Comparison of ENCODE assay signal across 8 mouse cellular contexts in genomic region chr8:86746511-86746910, GRCm38 (mm10). TPM values are rescaled to one million over a fixed set of nuclear protein-coding genes. Genes with fewer than 3 reads are reported as not detected.
DNase-seq lines count a peak whose midpoint lies in the region; ATAC-seq and TF ChIP-seq lines count a peak whose summit lies in the region.

No protein-coding gene starts in this region.

- no peaks in the 10 kb centered on the region for H3K36me3 ChIP-seq in lung, embryonic 15.5 days
- H3K36me3 ChIP-seq in forebrain, postnatal 0 days (ENCODE audit: insufficient read depth) = no peaks in the 10 kb centered on the region
- no peaks in the 10 kb centered on the region for H3K36me3 ChIP-seq in midbrain, embryonic 12.5 days

- H3K4me3 ChIP-seq in lung, embryonic 15.5 days = peak overlapping the region; percentile 71
- peak overlapping the region; percentile 93 for H3K4me3 ChIP-seq in brown adipose tissue, adult 24 weeks (ENCODE audit: insufficient read depth, low read depth, low read length)
- H3K4me3 ChIP-seq in forebrain, postnatal 0 days (ENCODE audit: low read depth, low read length) = peak overlapping the region; percentile 97
- peak overlapping the region; percentile 96 for H3K4me3 ChIP-seq in midbrain, embryonic 12.5 days

- peaks cover 31% of the 10 kb centered on the region for H3K4me1 ChIP-seq in lung, embryonic 15.5 days
- peaks cover 12% of the 10 kb centered on the region for H3K4me1 ChIP-seq in brown adipose tissue, adult 24 weeks (ENCODE audit: control insufficient read depth, insufficient read depth, insufficient read length, low read length)
- H3K4me1 ChIP-seq in forebrain, postnatal 0 days (ENCODE audit: insufficient read depth) = peaks cover 16% of the 10 kb centered on the region
- H3K4me1 ChIP-seq in midbrain, embryonic 12.5 days = peaks cover 28% of the 10 kb centered on the region

- ATAC-seq in lung, embryonic 15.5 days (ENCODE audit: borderline replicate concordance, extremely low read depth, low FRiP score, low TSS enrichment) = no peak
- no peak for ATAC-seq in forebrain, postnatal 0 days
- no peak for ATAC-seq in midbrain, embryonic 12.5 days (ENCODE audit: low FRiP score, low read depth)

- DNase-seq in lung, postnatal 25 days (ENCODE audit: low spot score) = no peak
- DNase-seq in forebrain, postnatal 0 days = no peak
- DNase-seq in kidney, postnatal 14 days = peak; percentile 32
- no peak for DNase-seq in layer of hippocampus, postnatal 25 days (ENCODE audit: extremely low spot score in 1 of 2, low spot score in 1 of 2)
- no peak for DNase-seq in gastrocnemius, postnatal 4 days (ENCODE audit: low spot score in 2 of 2)

- no peaks in the 10 kb centered on the region for H3K9me3 ChIP-seq in lung, embryonic 15.5 days
- H3K9me3 ChIP-seq in forebrain, postnatal 0 days (ENCODE audit: low read length) = no peaks in the 10 kb centered on the region
- H3K9me3 ChIP-seq in midbrain, embryonic 12.5 days = no peaks in the 10 kb centered on the region

- H3K9ac ChIP-seq in lung, embryonic 15.5 days = peak overlapping the region; percentile 94
- peak overlapping the region; percentile 95 for H3K9ac ChIP-seq in forebrain, postnatal 0 days
- H3K9ac ChIP-seq in midbrain, embryonic 12.5 days (replicated peaks) = peak overlapping the region; percentile 99

- H3K4me2 ChIP-seq in lung, embryonic 15.5 days = peak overlapping the region; percentile 72
- H3K4me2 ChIP-seq in forebrain, postnatal 0 days (ENCODE audit: low read depth) = peak overlapping the region; percentile 77
- H3K4me2 ChIP-seq in midbrain, embryonic 12.5 days (replicated peaks) = peak overlapping the region; percentile 84

- H3K27ac ChIP-seq in lung, embryonic 15.5 days = peak overlapping the region; percentile 93
- H3K27ac ChIP-seq in brown adipose tissue, adult 24 weeks (replicated peaks; ENCODE audit: low read depth, low read length) = peak overlapping the region; percentile 92
- H3K27ac ChIP-seq in forebrain, postnatal 0 days (ENCODE audit: low read depth, low read length) = peak overlapping the region; percentile 96
- H3K27ac ChIP-seq in midbrain, embryonic 12.5 days (replicated peaks) = peak overlapping the region; percentile 98; the same call in 1 of the 2 replicates

- under 1% methylated on average over 11 of the region's 11 CpGs for WGBS in lung, embryonic 15.5 days
- WGBS in forebrain, postnatal 0 days = 4% methylated on average over 11 of the region's 11 CpGs
- WGBS in midbrain, embryonic 12.5 days = under 1% methylated on average over 11 of the region's 11 CpGs

- no peak for TF ChIP-seq CTCF in forebrain, postnatal 0 days (IDR thresholded peaks at IDR 0.05; ENCODE audit: low read depth)

- no peaks in the 10 kb centered on the region for H3K27me3 ChIP-seq in lung, embryonic 15.5 days
- no peaks in the 10 kb centered on the region for H3K27me3 ChIP-seq in forebrain, postnatal 0 days (ENCODE audit: insufficient read depth, low read length)
- H3K27me3 ChIP-seq in midbrain, embryonic 12.5 days = no peaks in the 10 kb centered on the region

RNA-seq across cellular contexts. Expression of gene Siah1a, which starts 0.8 kb away (rescaled TPM):
- 49.9 and 50.8 TPM in 2 replicates for polyA plus RNA-seq in lung, embryonic 15.5 days (2015; fragmentation: Nextera tagmentation; extraction: Ambion mirVana)
- 12.1 and 14.6 TPM in 2 replicates for polyA plus RNA-seq in brown adipose tissue, adult 24 weeks (2012; ENCODE audit: insufficient read depth, insufficient read length, missing spikeins)
- total RNA-seq in forebrain, postnatal 0 days (2014; rRNA removed) = 91.9 and 101 TPM in 2 replicates
- 87.3 and 88.6 TPM in 2 replicates for polyA plus RNA-seq in forebrain, postnatal 0 days (2015; fragmentation: Nextera tagmentation; extraction: Ambion mirVana)
- polyA plus RNA-seq in midbrain, embryonic 12.5 days (2016; fragmentation: Nextera tagmentation; extraction: Ambion mirVana) = 89.8 and 95.7 TPM in 2 replicates
- 10 to 100 TPM; 31.5 to 35.7 TPM for total RNA-seq in layer of hippocampus, postnatal 25 days (2021)
- 10 to 100 TPM; 21.4 to 26.0 TPM for total RNA-seq in gastrocnemius, postnatal 4 days (2021)

RNA-seq across cellular contexts. Expression of gene Gm10638, which starts 1.0 kb away (rescaled TPM):
- 4.0 and 5.0 TPM in 2 replicates for polyA plus RNA-seq in lung, embryonic 15.5 days (2015; fragmentation: Nextera tagmentation; extraction: Ambion mirVana)
- polyA plus RNA-seq in brown adipose tissue, adult 24 weeks (2012; ENCODE audit: insufficient read depth, insufficient read length, missing spikeins) = 1.7 and 2.3 TPM in 2 replicates
- total RNA-seq in forebrain, postnatal 0 days (2014; rRNA removed) = 0.43 and 1.5 TPM in 2 replicates
- 8.2 and 8.9 TPM in 2 replicates for polyA plus RNA-seq in forebrain, postnatal 0 days (2015; fragmentation: Nextera tagmentation; extraction: Ambion mirVana)
- polyA plus RNA-seq in midbrain, embryonic 12.5 days (2016; fragmentation: Nextera tagmentation; extraction: Ambion mirVana) = 9.7 and 10.1 TPM in 2 replicates
- total RNA-seq in layer of hippocampus, postnatal 25 days (2021) = 1 to 10 TPM; 2.8 to 3.1 TPM
- 1 to 10 TPM; 6.7 to 8.3 TPM for total RNA-seq in gastrocnemius, postnatal 4 days (2021)
